Mouse (Mus musculus): Measurements from ENCODE around the gene B3gnt2. TPM values are rescaled to one million over a fixed set of nuclear protein-coding genes. Genes with fewer than 3 reads are reported as not detected.

The B3gnt2 gene
- polyA plus RNA-seq (2012; rRNA removed) = 8.8 and 10.4 TPM in 2 replicates

- no peak for DNase-seq (ENCODE audit: low read depth, low spot score)
- WGBS = 10% methylated on average over 41 of the region's 41 CpGs
These were observed at the start of gene B3gnt2 for GRCm38 (mm10) chr11:22860335-22861227. TSS of gene B3gnt2 (minus strand) at chr11:22860961.

GRCm38 (mm10) chr11:22906453-22906865 is 45.7 kb upstream of the B3gnt2 start:
- DNase-seq (ENCODE audit: low read depth, low spot score) = no peak

DNA sequence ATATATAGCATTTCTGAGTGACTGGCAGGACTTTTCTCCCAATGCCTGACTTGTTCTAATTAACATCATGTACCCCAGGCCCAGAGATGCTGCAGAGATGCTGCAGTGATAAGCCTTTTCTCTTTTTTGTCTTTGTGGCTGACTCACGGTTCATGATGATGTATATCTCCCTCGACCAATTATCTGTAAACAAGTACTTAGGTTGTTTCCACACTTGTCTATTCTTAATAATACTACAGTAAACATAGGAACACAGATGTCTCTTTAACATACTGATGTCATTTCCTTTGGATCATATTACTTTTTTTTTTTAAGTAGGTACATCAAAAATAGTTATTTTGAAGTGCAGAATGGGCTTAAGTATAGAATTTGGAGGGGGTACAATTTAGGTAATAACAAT is 42.2 kb upstream of the B3gnt2 start:
- WGBS = 65% methylated on average over 2 of the region's 2 CpGs
- no peak for DNase-seq (ENCODE audit: low read depth, low spot score)

GRCm38 (mm10) chr11:22900041-22900440 is 39.3 kb upstream of the B3gnt2 start:
- 69% methylated on average over 3 of the region's 3 CpGs for WGBS
- no peak for DNase-seq (ENCODE audit: low read depth, low spot score)

- DNase-seq (ENCODE audit: low read depth, low spot score) = no peak
- WGBS = 86% methylated on average over 4 of the region's 4 CpGs
These were observed 36.9 kb upstream of the B3gnt2 start for GRCm38 (mm10) chr11:22897642-22898041.

GRCm38 (mm10) chr11:22897127-22897526 is 36.4 kb upstream of the B3gnt2 start:
- 82% methylated on average over 4 of the region's 4 CpGs for WGBS
- no peak for DNase-seq (ENCODE audit: low read depth, low spot score)

- WGBS = 81% methylated on average over 3 of the region's 3 CpGs
- no peak for DNase-seq (ENCODE audit: low read depth, low spot score)
These were observed 32.3 kb upstream of the B3gnt2 start for GRCm38 (mm10) chr11:22893075-22893474.

GRCm38 (mm10) chr11:22892466-22892865 is 31.7 kb upstream of the B3gnt2 start:
- no peak for DNase-seq (ENCODE audit: low read depth, low spot score)
- WGBS = 68% methylated on average over 6 of the region's 6 CpGs

- no peak for DNase-seq (ENCODE audit: low read depth, low spot score)
- 48% methylated on average over 7 of the region's 7 CpGs for WGBS
These were observed 31.1 kb upstream of the B3gnt2 start for GRCm38 (mm10) chr11:22891876-22892275.

DNA sequence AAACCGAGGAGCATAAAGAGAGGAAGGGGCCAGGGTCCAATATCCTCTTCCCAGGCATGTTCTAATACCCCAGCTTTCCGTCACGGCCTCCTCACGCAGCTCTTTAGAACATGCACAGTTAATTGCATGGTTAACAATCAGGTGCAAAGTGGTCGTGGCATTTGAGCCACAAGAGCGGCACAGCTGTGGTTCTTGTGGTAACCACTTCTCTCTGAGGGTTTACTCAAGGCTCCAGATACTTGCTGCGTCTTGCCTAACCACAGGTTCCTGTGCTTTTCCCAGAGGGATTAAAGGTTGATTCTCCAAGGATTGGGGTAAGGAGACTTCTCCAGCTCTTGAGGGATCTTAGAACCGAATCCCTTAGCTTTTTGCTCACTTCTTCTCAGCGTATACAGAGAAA is 30.5 kb upstream of the B3gnt2 start:
- no peak for DNase-seq (ENCODE audit: low read depth, low spot score)
- WGBS = 79% methylated on average over 9 of the region's 9 CpGs

DNA sequence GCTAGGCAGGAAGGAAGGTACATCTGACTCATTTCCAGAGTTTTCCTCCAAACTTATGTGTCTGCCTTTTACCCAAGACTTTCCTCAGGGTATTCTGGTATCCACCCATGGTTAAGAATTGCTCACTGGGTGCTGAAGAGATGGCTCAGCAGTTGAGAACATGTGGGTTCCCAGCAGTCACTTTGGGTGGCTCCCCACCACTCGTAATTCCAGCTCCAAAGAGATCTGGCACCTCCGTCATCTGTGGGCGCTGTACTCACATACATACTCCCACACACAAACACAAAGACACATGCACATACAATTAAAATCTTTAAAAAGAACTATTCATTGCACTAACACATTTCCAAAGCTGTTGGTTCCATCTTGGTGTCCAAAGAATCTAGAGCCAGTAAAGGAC is 28.5 kb upstream of the B3gnt2 start:
- 94% methylated on average over 3 of the region's 3 CpGs for WGBS
- DNase-seq (ENCODE audit: low read depth, low spot score) = no peak

DNA sequence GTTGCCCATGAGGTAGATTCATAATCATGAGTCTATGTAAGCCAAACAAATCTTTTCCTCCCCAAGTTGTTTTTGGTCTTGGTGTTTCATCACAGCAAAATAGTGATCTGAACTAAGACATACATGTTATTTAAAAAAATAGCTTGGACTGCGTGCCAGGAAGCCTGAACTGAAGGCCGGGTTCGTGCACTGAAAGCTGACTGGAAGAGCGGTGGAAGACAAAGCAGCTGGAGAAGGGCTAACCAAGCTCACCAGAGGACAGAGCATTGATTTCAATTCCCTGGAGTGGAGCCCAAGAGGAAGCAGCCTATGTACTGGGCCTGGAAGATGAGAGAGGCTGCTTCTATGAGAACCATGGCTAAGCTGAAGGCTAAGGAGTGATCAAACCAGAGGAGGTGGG is 26.2 kb upstream of the B3gnt2 start:
- WGBS = 85% methylated on average over 4 of the region's 4 CpGs
- no peak for DNase-seq (ENCODE audit: low read depth, low spot score)

DNA sequence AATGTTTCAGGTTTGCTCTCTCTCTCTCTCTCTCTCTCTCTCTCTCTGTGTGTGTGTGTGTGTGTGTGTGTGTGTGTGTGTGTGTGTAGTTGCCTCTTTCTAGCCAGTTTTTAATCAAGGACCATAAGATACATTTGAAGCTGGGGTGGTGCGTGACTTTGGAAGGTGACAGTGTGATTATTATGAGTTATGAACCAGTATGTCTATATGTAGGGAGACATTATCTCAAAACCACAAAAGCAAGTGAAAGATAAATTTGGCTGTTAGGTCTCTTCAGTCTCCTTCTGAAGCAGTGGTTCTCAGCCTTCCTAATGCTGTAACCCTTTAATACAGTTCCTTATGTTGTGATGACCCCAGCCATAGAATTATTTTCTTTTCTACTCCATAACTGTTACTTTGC is 24.6 kb upstream of the B3gnt2 start:
- DNase-seq (ENCODE audit: low read depth, low spot score) = no peak
- WGBS = 91% methylated on average over 1 of the region's 1 CpGs

GRCm38 (mm10) chr11:22883676-22884075 is 22.9 kb upstream of the B3gnt2 start:
- 32% methylated on average over 2 of the region's 2 CpGs for WGBS
- peak; percentile 69 for DNase-seq (ENCODE audit: low read depth, low spot score)

- no peak for DNase-seq (ENCODE audit: low read depth, low spot score)
These were observed 22.2 kb upstream of the B3gnt2 start for GRCm38 (mm10) chr11:22882926-22883325.

DNA sequence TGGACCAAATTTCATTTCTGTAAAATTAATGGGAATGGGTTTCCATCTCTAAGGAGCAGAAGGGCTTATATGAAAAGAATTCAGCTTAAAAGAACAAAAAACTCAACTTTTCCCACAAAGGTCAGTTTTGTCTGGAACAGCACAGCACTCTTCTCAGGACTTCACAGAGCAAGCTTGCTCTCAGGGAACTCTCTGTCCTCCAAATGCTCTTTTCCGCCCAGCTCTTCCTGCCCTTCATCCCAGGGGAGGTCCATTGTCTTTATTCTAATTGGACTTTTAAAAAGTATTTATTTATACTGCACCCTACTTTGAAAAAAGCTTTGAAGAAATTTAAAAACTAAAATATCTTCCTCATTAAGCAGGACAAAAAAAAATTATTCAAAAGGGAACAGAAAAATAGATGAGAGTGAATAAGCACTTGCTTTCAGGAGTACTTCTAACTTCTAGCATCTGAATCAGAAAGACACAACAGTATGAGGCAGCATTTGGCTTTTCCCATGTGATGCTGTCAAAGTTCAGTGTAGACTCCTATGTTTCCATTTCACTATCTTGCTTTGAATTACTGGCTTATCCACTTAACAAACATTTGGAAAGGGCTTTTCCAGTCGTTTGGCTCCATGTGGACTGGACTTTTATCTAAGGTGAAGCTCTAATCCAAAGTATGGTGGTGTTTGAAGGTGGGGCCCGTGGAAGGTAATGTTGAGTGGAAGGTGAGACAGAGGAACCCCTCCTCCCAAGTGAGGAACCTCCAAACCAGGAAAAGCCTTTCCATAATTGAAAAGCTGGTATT is 19.8 kb upstream of the B3gnt2 start:
- DNase-seq (ENCODE audit: low read depth, low spot score) = no peak
- WGBS = 48% methylated on average over 3 of the region's 3 CpGs

- DNase-seq (ENCODE audit: low read depth, low spot score) = no peak
- 52% methylated on average over 4 of the region's 4 CpGs for WGBS
These were observed 18.9 kb upstream of the B3gnt2 start for GRCm38 (mm10) chr11:22879645-22880044.

DNA sequence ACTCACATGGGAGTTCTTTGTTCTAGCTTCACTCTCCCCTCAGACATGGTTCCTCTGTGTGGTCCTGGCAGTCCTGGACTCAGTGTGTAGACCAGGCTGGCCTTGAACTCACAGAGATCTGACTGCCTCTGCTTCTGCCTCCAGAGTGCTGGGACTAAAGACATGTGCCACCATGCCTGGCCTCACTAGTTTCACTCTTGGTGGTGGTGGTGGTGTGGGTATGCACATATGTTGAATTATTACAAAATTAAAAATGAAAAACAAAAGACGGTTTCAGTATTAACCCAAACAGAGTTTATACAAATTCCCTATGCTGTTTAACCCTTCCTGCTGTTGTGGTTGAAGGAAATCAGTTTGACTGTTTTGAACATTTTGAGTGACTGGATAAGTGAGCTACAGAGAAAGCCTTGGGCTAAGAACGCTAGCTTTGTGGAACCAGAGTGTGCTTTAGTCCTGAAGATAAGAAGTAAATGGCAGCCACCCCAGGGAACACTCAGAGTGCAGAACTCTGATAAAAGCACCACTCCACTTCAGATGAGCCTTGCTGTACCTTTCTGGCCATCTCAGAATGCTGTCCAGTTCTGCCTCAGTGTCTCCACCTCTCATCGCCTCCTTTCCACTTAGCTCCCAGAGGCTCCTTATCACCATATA is 16.0 kb upstream of the B3gnt2 start:
- DNase-seq (ENCODE audit: low read depth, low spot score) = no peak
- 89% methylated on average over 3 of the region's 3 CpGs for whole genome bisulfite sequencing

DNA sequence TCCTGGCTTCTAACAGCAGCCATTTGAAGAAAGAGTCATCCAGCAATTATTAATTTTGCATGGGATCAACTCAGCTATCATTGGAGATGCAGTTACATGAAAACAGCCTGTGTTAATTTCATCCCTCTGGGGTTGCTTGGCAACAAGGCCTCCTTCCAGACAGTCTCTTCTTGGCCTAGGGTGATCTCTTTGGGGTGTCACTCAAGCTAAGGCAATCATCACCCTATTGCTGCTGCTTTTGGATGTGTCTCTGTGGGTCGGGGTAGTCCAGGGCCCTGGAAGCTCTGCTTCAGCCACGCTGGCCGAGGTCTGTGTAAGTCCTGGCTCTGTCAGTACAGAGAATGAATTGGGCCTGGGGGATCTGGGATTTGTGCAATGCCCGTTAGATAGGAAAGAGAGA is 14.5 kb upstream of the B3gnt2 start:
- WGBS = 90% methylated on average over 4 of the region's 4 CpGs
- DNase-seq (ENCODE audit: low read depth, low spot score) = no peak

- no peak for DNase-seq (ENCODE audit: low read depth, low spot score)
- WGBS = 81% methylated on average over 6 of the region's 6 CpGs
These were observed 14.0 kb upstream of the B3gnt2 start for GRCm38 (mm10) chr11:22874747-22875146.

All from large intestine, adult 2 months (tissue).